Mouse (Mus musculus) heart, embryonic 13.5 days (tissue): ENCODE results near the gene Sdhaf2. TPM values are rescaled to one million over a fixed set of nuclear protein-coding genes. Genes with fewer than 3 reads are reported as not detected.
"Not testable (repeated sequence)": the region's sequence is repeated elsewhere in the genome, so short reads cannot be mapped to it uniquely, and the experiment has no call there.

ENCODE experiments used
- ATAC-seq: fragments of 200-750 bp; cut with Nextera tagmentation; 2 replicates; pipeline ENCODE4 v1.8.0; 2017; ENCODE audit warnings: moderate TSS enrichment; ENCODE audit not compliant: insufficient number of reproducible peaks, low FRiP score, low TSS enrichment; ENCODE audit errors: extremely low read depth
- H3K27ac ChIP-seq: fragments of 300-500 bp; sonication (generic); replicated peaks from 2 replicates; pipeline ENCODE4 v1.5.1; 2015; ENCODE audit warnings: moderate library complexity, mild to moderate bottlenecking, inconsistent platforms
- H3K27me3 ChIP-seq: fragments of 300-500 bp; sonication (generic); replicated peaks from 2 replicates; pipeline ENCODE4 v1.6.1; 2015; ENCODE audit warnings: mild to moderate bottlenecking, inconsistent platforms
- H3K36me3 ChIP-seq: fragments of 300-500 bp; sonication (generic); 2 replicates; pipeline ENCODE4 v1.6.1; 2015; ENCODE audit warnings: mild to moderate bottlenecking, inconsistent platforms
- H3K4me1 ChIP-seq: fragments of 300-500 bp; sonication (generic); 2 replicates; pipeline ENCODE4 v1.6.1; 2015; ENCODE audit warnings: inconsistent platforms
- H3K4me2 ChIP-seq: fragments of 300-500 bp; sonication (generic); 2 replicates; pipeline ENCODE4 v1.6.1; 2015; ENCODE audit warnings: inconsistent platforms, mild to moderate bottlenecking, moderate library complexity
- H3K4me3 ChIP-seq: fragments of 300-500 bp; sonication (generic); 2 replicates; pipeline ENCODE4 v1.5.1; 2015; ENCODE audit warnings: moderate library complexity, mild to moderate bottlenecking, inconsistent platforms
- H3K9ac ChIP-seq: fragments of 300-500 bp; sonication (generic); 2 replicates; pipeline ENCODE4 v1.6.1; 2015; ENCODE audit warnings: inconsistent platforms, mild to moderate bottlenecking, moderate library complexity
- H3K9me3 ChIP-seq: fragments of 300-500 bp; sonication (generic); 2 replicates; pipeline ENCODE4 v1.6.1; 2016; ENCODE audit warnings: inconsistent platforms
- WGBS: fragments of 180-500 bp; shearing (Covaris S2); methylation state at CpG from one replicate; pipeline ENCODE4 v1.1.7; 2015; ENCODE audit warnings: mixed read lengths; 5-methylcytosine and 5-hydroxymethylcytosine counted together
- polyA plus RNA-seq: library from polyadenylated mRNA; unstranded; fragments of >200 nt; fragmentation: Nextera tagmentation; extraction: Ambion mirVana; gene quantifications from 2 replicates; pipeline ENCODE4 v1.2.1, GENCODE M21; 2015

The Sdhaf2 gene
- 52.4 and 53.9 TPM in 2 replicates for polyA plus RNA-seq

DNA sequence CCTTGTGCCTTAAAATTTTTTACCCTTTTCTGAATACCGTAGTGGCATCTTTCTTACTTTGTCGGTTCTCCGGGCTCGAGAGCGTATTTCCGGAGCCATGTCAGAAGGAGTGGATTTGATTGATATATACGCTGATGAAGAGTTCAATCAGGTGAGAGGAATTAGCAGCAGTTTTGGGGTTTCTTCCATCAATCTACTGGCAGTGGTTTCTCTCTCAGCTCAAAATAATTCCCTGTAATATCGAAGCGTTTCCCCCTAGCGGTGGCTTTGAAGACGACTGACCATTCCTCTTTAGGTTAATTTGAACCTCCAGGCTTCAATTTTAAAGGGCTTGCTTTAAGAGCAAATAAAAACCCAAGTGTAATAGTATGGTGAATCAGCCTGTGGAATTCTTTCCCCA lies at the start of gene Sdhaf2:
Sdhaf2 (minus strand) TSS at position 233 of the 400 bp plus-strand sequence.
- peak within 1 kb of the TSS; percentile 93 for H3K9ac ChIP-seq
- peaks cover 44% of the 10 kb centered on the region for H3K36me3 ChIP-seq
- no peaks in the 10 kb centered on the region for H3K27me3 ChIP-seq
- no peaks in the 10 kb centered on the region for H3K9me3 ChIP-seq
- under 1% methylated on average over 11 of the region's 11 CpGs for WGBS
- peak within 1 kb of the TSS; percentile 72 for H3K4me3 ChIP-seq
- ATAC-seq = no peak
- peak within 1 kb of the TSS; percentile 79 for H3K4me2 ChIP-seq
- H3K27ac ChIP-seq = peak within 1 kb of the TSS; percentile 95
- peaks cover 38% of the 10 kb centered on the region for H3K4me1 ChIP-seq

DNA sequence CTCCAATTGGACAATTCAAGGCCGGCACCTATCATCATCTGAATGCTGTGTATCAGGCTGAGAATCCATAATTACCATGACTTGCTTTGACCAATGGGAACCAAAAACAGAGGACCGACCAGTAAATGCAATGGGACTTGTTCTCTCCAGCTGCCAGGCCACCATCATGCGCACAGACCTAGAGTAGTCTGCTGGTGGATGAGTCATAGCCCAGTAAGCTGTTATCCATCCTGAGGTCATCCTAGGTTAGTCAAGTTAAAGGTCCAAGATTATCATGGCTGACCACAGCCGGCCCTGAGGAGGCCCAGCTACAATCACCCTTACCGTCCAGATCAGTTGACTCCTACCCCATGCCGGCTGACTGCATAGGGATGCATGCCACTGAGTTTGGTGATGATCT lies 43.7 kb upstream of the Sdhaf2 start:
- Histone ChIP-seq H3K36me3 (peaks cover 68% of the 10 kb centered on the region), H3K4me3 (no peak overlapping the region), H3K27ac (no peak overlapping the region), H3K27me3 (no peaks in the 10 kb centered on the region), H3K9me3 (peaks cover 5% of the 10 kb centered on the region; the same call in 1 of the 2 replicates), H3K9ac (no peak overlapping the region), H3K4me2 (no peak overlapping the region), H3K4me1 (no peaks in the 10 kb centered on the region)
- WGBS = 87% methylated on average over 6 of the region's 6 CpGs
- no peak for ATAC-seq

DNA sequence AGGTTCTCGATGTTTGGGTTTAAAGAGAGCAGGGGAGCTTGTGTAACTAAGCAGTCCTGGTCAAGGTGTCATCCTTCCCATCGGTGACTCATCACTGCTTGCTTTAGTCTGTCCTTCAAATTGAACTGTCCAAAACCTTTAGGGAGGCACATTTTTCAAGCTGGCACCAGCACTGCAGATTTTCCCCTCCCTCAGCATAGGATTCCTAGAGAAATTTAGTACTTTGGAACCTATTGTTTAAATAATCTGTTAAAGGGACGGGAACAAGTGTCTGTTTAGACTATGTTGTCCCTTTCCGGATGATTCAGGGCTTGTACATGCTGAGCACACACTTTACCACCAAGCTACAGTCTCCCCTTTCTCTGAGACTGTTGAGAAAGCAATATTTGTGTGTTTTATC lies 39.3 kb upstream of the Sdhaf2 start:
- Histone ChIP-seq H3K4me2 (no peak overlapping the region), H3K9me3 (peaks cover 5% of the 10 kb centered on the region; the same call in 1 of the 2 replicates), H3K4me3 (no peak overlapping the region), H3K27me3 (no peaks in the 10 kb centered on the region), H3K27ac (0 out of 2 replicates have a peak overlapping the region, but pooled peaks have one; percentile 28), H3K36me3 (peaks cover 24% of the 10 kb centered on the region), H3K4me1 (peaks cover 18% of the 10 kb centered on the region), H3K9ac (no peak overlapping the region)
- ATAC-seq = no peak
- 60% methylated on average over 4 of the region's 4 CpGs for WGBS

DNA sequence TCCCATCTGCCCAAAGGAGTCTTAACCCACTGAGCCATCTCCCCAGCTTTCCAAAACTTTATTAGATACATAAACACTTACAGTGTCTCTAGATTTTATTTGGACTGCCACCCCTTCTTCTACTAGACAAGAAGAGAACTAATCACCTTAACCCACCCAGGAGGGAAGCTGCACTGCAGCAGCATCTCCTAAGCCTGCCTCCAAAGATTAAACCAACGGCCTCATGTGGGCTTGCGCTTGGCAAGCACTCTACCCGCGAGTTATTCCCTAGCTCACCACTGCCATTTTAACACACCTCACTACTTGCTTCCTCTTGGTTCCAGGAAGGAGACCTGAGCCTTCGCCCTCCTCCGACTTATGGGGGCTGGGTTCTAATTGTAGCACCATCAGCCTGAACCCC lies 38.3 kb upstream of the Sdhaf2 start:
- ATAC-seq = no peak
- WGBS = 75% methylated on average over 6 of the region's 6 CpGs
- H3K4me2 ChIP-seq = no peak overlapping the region
- no peak overlapping the region for H3K4me3 ChIP-seq
- peaks cover 15% of the 10 kb centered on the region for H3K36me3 ChIP-seq
- H3K4me1 ChIP-seq = peaks cover 18% of the 10 kb centered on the region
- H3K9me3 ChIP-seq = peaks cover 5% of the 10 kb centered on the region; the same call in 1 of the 2 replicates
- H3K27me3 ChIP-seq = no peaks in the 10 kb centered on the region
- no peak overlapping the region for H3K9ac ChIP-seq
- H3K27ac ChIP-seq = no peak overlapping the region

DNA sequence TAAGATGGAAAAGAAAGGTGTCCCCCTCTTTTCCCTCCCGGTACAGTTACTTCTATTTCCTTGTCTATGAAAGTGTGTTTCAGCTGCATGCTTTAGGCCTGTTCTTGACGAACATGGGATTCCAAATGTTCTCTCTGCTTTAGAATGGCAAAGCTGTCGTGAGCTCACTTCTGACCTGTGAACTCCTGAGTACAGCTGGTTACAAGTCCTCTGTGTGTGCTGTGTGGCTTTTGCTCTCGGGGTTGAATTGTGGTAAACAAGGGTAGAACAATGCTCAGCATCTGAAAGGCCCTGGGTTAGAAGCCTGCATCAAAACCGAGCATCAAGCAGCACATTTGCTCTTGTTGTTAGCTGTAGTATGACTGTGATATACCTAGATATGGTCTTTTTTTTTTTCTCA lies 36.4 kb upstream of the Sdhaf2 start:
- peaks cover under 1% of the 10 kb centered on the region; the same call in 1 of the 2 replicates for H3K36me3 ChIP-seq
- no peak for ATAC-seq
- H3K4me2 ChIP-seq = no peak overlapping the region
- H3K9ac ChIP-seq = peak overlapping the region; percentile 42; the same call in 1 of the 2 replicates
- WGBS = 60% methylated on average over 5 of the region's 5 CpGs
- H3K9me3 ChIP-seq = peaks cover 1% of the 10 kb centered on the region; the same call in 1 of the 2 replicates
- H3K4me3 ChIP-seq = no peak overlapping the region
- H3K27ac ChIP-seq = peak overlapping the region; percentile 93
- no peaks in the 10 kb centered on the region for H3K27me3 ChIP-seq
- H3K4me1 ChIP-seq = peaks cover 18% of the 10 kb centered on the region

DNA sequence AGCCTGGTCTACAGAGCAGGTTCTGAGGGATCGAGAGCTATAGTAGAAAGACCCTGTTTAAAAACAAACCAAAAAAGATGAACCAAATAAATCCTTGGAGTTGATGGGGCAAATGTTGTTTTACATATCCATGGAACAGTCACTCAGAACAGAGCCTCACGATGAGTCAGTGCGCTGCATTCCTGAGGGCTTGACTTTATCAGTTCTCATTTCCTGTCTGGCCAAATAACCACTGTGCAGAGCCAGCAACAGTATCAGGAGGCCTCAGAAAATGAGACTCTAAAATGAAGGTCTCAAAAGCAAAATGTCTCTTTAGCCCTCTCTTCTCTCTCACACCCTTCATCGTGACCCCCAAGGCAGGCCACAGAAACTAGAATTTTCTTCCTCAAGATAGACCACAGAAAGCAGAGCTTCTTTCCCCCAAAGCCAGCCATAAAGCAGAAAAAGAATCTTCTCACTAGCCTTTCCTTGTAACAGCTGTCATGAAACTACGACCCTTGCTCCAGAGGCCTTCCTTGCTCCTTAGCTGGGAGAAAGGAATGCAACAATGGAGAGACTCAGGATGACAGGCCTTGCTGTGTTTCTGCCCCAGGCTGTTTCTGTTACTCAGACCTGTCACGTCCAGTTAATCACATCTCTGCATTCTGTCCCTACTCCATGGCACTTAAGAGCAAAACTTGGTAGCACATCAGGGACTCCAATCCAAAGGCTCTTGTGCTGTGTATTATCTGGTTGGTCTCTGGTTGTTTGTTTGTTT lies 35.8 kb upstream of the Sdhaf2 start:
- Histone ChIP-seq H3K27ac (peak overlapping the region; percentile 93), H3K4me2 (no peak overlapping the region), H3K36me3 (no peaks in the 10 kb centered on the region), H3K9me3 (no peaks in the 10 kb centered on the region), H3K4me1 (peaks cover 21% of the 10 kb centered on the region), H3K4me3 (no peak overlapping the region), H3K27me3 (no peaks in the 10 kb centered on the region), H3K9ac (peak overlapping the region; percentile 42)
- WGBS = 33% methylated on average over 6 of the region's 6 CpGs
- peak; percentile 68; the same call in 1 of the 2 replicates for ATAC-seq

DNA sequence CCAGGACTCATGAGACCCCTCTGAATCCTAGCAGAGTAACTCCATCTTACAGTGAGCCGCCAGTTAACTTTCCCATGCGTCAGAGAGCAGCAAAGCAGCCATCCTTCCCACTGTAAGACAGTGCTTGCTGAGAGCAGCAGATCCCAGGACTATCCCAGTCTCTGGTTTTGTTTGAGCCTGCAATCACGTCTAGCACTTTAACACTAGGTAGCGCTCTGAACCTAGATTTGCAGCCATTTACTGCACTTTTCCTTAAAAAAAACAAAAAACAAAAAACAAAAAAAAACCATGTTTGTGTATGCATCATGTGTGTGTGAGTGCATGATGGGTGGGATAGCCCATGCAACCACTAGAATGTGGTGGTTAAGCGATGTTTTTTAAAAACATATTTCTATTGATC lies 34.2 kb upstream of the Sdhaf2 start:
- no peaks in the 10 kb centered on the region for H3K27me3 ChIP-seq
- H3K4me2 ChIP-seq = no peak overlapping the region
- no peaks in the 10 kb centered on the region for H3K9me3 ChIP-seq
- no peak overlapping the region for H3K27ac ChIP-seq
- no peak for ATAC-seq
- H3K4me1 ChIP-seq = peaks cover 31% of the 10 kb centered on the region
- H3K4me3 ChIP-seq = no peak overlapping the region
- no peaks in the 10 kb centered on the region for H3K36me3 ChIP-seq
- WGBS = 30% methylated on average over 5 of the region's 5 CpGs
- no peak overlapping the region for H3K9ac ChIP-seq

DNA sequence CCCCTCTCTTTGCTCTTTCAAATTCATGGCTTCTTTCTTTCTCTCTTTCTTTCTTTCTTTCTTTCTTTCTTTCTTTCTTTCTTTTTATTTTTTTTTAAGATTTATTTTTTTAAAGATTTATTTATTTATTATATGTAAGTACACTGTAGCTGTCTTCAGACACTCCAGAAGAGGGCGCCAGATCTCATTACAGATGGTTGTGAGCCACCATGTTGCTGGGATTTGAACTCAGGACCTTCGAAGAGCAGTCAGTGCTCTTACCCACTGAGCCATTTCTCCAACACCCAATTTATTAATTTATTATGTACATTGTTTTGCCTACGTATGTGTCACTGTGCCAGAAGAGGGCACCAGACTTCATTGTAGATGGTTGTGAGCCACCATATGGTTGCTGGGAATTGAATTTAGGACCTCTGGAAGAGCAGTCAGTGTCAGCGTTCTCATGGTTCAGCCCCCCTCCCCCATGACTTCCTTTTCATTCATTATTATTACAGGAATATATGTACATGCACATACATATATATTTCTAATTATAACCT lies 32.0 kb upstream of the Sdhaf2 start:
- 70% methylated on average over 4 of the region's 4 CpGs for WGBS
- not testable (repeated sequence) for H3K36me3 ChIP-seq, H3K4me3 ChIP-seq, H3K27ac ChIP-seq, ATAC-seq, H3K27me3 ChIP-seq, H3K4me2 ChIP-seq, H3K9me3 ChIP-seq, H3K9ac ChIP-seq
- H3K4me1 ChIP-seq = peaks cover 37% of the 10 kb centered on the region

DNA sequence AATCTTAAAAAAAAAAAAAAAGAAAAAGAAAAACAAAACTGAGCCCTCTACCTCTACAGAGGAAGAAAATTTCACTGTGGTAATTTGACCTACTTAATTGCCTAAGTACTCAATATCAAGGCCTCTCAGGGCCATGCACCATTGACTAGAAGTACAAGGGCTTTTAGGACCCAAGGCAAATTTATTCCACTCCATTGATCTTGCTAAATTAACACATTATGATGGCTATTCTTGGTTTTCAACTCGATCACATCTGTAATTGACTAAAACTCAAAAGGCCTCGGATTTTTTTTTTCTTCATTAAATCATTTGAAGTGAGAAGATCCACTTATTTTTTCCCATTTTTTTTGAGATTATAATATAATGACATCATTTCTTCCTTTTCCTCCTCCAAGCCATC lies 31.5 kb upstream of the Sdhaf2 start:
- no peak for ATAC-seq
- WGBS = 71% methylated on average over 2 of the region's 2 CpGs
- Histone ChIP-seq H3K4me2 (no peak overlapping the region), H3K4me1 (peaks cover 35% of the 10 kb centered on the region), H3K36me3 (peaks cover 9% of the 10 kb centered on the region), H3K4me3 (no peak overlapping the region), H3K27ac (no peak overlapping the region), H3K9ac (no peak overlapping the region), H3K27me3 (no peaks in the 10 kb centered on the region), H3K9me3 (no peaks in the 10 kb centered on the region)

DNA sequence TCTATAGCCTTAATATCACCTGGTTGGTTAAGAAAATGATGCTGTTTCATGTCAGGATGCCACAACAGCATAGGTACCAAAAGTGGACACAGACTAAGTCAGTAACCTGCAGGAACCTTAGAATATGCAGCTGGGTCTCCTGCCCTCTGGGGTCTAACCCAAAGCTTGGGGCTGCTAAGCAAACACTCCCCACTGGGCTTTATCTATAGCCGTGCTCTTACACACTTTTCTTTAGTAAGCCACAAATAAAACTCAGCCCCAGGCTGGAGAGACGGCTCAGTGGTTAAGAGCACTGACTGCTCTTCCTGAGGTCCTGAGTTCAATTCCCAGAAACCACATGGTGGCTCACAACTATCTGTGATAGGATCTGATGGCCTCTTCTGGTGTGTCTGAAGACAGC lies 31.1 kb upstream of the Sdhaf2 start:
- Histone ChIP-seq H3K4me1 (peaks cover 31% of the 10 kb centered on the region), H3K36me3 (peaks cover 13% of the 10 kb centered on the region), H3K4me2 (no peak overlapping the region), H3K9me3 (no peaks in the 10 kb centered on the region), H3K27me3 (no peaks in the 10 kb centered on the region), H3K27ac (no peak overlapping the region), H3K9ac (no peak overlapping the region), H3K4me3 (no peak overlapping the region)
- 58% methylated on average over 2 of the region's 2 CpGs for WGBS
- no peak for ATAC-seq

DNA sequence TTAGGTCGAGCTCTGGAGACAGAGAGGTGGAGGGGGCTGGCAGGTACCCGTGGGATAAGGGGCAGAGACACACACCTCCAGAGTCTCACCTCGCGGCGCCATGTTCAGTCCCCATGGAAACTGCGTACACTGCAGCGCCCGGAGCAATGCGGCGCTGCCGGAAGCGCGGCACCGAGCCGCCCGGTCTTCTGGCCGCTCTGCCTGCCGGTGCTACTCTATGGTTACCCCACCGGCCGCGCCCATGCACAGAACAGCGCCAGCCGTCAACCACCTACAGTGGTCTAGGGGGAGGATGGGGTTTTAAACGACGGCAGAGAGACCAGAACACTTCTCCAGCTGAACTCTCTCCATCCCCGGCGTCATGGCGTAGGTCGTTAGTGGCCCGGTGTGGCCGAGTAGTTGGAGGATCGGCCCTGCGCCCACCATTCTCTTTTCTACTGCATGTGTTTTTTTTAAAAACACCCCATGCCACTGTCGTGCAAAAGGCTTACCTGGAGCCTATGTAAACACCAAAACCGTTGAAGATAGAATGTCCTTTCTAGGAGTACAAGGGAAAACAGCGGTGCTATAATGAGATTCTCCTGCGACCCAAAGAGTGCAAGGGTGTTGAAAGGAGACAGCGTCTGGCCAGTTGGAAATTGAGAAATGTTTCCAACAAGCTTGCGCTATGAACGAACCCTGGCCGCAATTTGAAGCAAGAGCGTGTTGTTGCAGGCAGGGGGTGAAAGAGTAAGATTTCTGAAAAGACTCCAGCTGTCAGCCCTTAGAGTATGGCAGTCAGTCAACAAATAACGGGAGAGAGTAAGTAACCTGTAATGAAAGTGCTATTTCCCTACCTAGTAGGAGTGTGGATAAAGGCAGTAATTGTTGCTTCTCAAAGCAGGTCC lies 29.9 kb upstream of the Sdhaf2 start, which contains the start of gene Tmem216:
Tmem216 (minus strand) TSS at position 615 of the 887 bp plus-strand sequence.
- 1% methylated on average over 43 of the region's 43 CpGs for WGBS
- peak within 1 kb of the TSS; percentile 82 for H3K4me2 ChIP-seq
- peak within 1 kb of the TSS; percentile 83 for H3K27ac ChIP-seq
- ATAC-seq = peak; percentile 85
- H3K4me3 ChIP-seq = peak within 1 kb of the TSS; percentile 69
- no peaks in the 10 kb centered on the region for H3K27me3 ChIP-seq
- H3K36me3 ChIP-seq = peaks cover 25% of the 10 kb centered on the region
- H3K9ac ChIP-seq = peak within 1 kb of the TSS; percentile 85
- no peaks in the 10 kb centered on the region for H3K9me3 ChIP-seq
- H3K4me1 ChIP-seq = peaks cover 19% of the 10 kb centered on the region
